Mouse (Mus musculus) cerebellum, adult 9-11 months (tissue): ENCODE measurements around the gene Krt71.
"Not testable (repeated sequence)": the region's sequence is repeated elsewhere in the genome, so short reads cannot be mapped to it uniquely, and the experiment has no call there.

Source experiments
- DNase-seq: peaks from one replicate; pipeline ENCODE4 v3.0.0; 2022

Krt71 gene

GRCm38 (mm10) chr15:101742711-101743110 lies at the start of gene Krt71:
Krt71 (minus strand) TSS chr15:101743109.
- peak; percentile 78 for DNase-seq

GRCm38 (mm10) chr15:101790867-101791266 lies 48.0 kb upstream of the Krt71 start:
- DNase-seq, result no peak

GRCm38 (mm10) chr15:101786360-101786759 lies 43.5 kb upstream of the Krt71 start, which contains the start of gene Krt72:
Krt72 (minus strand) TSS chr15:101786460.
- no peak for DNase-seq

- DNase-seq, result no peak
Observed at GRCm38 (mm10) chr15:101773420-101773819, 30.5 kb upstream of the Krt71 start.

GRCm38 (mm10) chr15:101772711-101773081 lies 29.8 kb upstream of the Krt71 start:
- DNase-seq, result peak; percentile 65

- no peak for DNase-seq
Observed at GRCm38 (mm10) chr15:101772080-101772710, 29.3 kb upstream of the Krt71 start.

GRCm38 (mm10) chr15:101770226-101770625 lies 27.3 kb upstream of the Krt71 start:
- no peak for DNase-seq

GRCm38 (mm10) chr15:101737786-101738185 lies 5.1 kb downstream of the Krt71 start:
- no peak for DNase-seq

GRCm38 (mm10) chr15:101730653-101731052 lies 12.3 kb downstream of the Krt71 start:
- no peak for DNase-seq

GRCm38 (mm10) chr15:101724686-101725085 lies 18.2 kb downstream of the Krt71 start:
- no peak for DNase-seq

- DNase-seq, result no peak
Observed at GRCm38 (mm10) chr15:101715831-101716230, 27.1 kb downstream of the Krt71 start.

GRCm38 (mm10) chr15:101714356-101714755 lies 28.6 kb downstream of the Krt71 start:
- DNase-seq, result no peak

- DNase-seq, result no peak
Observed at GRCm38 (mm10) chr15:101713731-101714130, 29.2 kb downstream of the Krt71 start.

- no peak for DNase-seq
Observed at GRCm38 (mm10) chr15:101712720-101713119, 30.2 kb downstream of the Krt71 start, which contains the start of gene Krt5. Krt5 (minus strand) TSS chr15:101712898.

- peak; percentile 7 for DNase-seq
Observed at GRCm38 (mm10) chr15:101708683-101709082, 34.2 kb downstream of the Krt71 start.

- no peak for DNase-seq
Observed at GRCm38 (mm10) chr15:101707454-101707853, 35.5 kb downstream of the Krt71 start.

GRCm38 (mm10) chr15:101704066-101704465 lies 38.8 kb downstream of the Krt71 start:
- DNase-seq, result no peak

GRCm38 (mm10) chr15:101702380-101702779 lies 40.5 kb downstream of the Krt71 start:
- no peak for DNase-seq

- DNase-seq, result no peak
Observed at GRCm38 (mm10) chr15:101699866-101700265, 43.0 kb downstream of the Krt71 start.

GRCm38 (mm10) chr15:101699192-101699591 lies 43.7 kb downstream of the Krt71 start:
- DNase-seq, result no peak

GRCm38 (mm10) chr15:101697326-101698188 lies 45.4 kb downstream of the Krt71 start:
- no peak for DNase-seq

- DNase-seq, result no peak
Observed at GRCm38 (mm10) chr15:101694207-101694606, 48.7 kb downstream of the Krt71 start, which contains the start of gene Krt6a. Krt6a (minus strand) TSS chr15:101694307.

GRCm38 (mm10) chr15:101690460-101690859 lies 52.4 kb downstream of the Krt71 start:
- not testable (repeated sequence) for DNase-seq

GRCm38 (mm10) chr15:101688161-101688560 lies 54.7 kb downstream of the Krt71 start:
- DNase-seq, result no peak
